ENCODE assay signal across 1 mouse cellular context in genomic region chr5:30930121-30930520, GRCm38 (mm10).
TF ChIP-seq lines count a peak whose summit lies in the region.

No protein-coding gene starts in this region.

TF ChIP-seq in MEL, 35 proteins besides CTCF, POLR2A, EP300 and RAD21:
- no peak for TF ChIP-seq NRF1 (IDR thresholded peaks at IDR 0.05; ENCODE audit: insufficient read depth, low read depth, low read length, poor library complexity, severe bottlenecking)
- no peak for TF ChIP-seq UBTF (IDR thresholded peaks at IDR 0.05; ENCODE audit: borderline replicate concordance, insufficient read depth, low read depth, low read length)
- TF ChIP-seq POLR2AphosphoS2 (IDR thresholded peaks at IDR 0.05; ENCODE audit: low read length), result no peak
- no peak for TF ChIP-seq MAX (IDR thresholded peaks at IDR 0.05; ENCODE audit: low read length)
- no peak for TF ChIP-seq MEF2A (IDR thresholded peaks at IDR 0.05; ENCODE audit: extremely low read depth, insufficient replicate concordance, low read depth, low read length, poor library complexity, severe bottlenecking)
- TF ChIP-seq TCF12 (IDR thresholded peaks at IDR 0.05; ENCODE audit: low read depth, low read length), result no peak
- TF ChIP-seq NELFE (IDR thresholded peaks at IDR 0.05; ENCODE audit: low read depth, low read length), result no peak
- peak; percentile 34; the same call in 1 of the 2 replicates for TF ChIP-seq ZC3H11A (IDR thresholded peaks at IDR 0.05; ENCODE audit: low read depth, low read length)
- TF ChIP-seq ZKSCAN1 (IDR thresholded peaks at IDR 0.05; ENCODE audit: low read depth, low read length), result no peak
- TF ChIP-seq ELF1 (IDR thresholded peaks at IDR 0.05; ENCODE audit: low read depth, low read length), result no peak
- no peak for TF ChIP-seq CHD1 (IDR thresholded peaks at IDR 0.05; ENCODE audit: low read depth, low read length)
- peak; percentile 72 for TF ChIP-seq SMC3 (IDR thresholded peaks at IDR 0.05; ENCODE audit: low read depth, low read length)
- no peak for TF ChIP-seq ETS1 (IDR thresholded peaks at IDR 0.05; ENCODE audit: low read depth, low read length)
